Mouse (Mus musculus) left cerebral cortex, adult 9 months (tissue): ENCODE results near the gene Slfn5.
"Not testable (repeated sequence)": the region's sequence is repeated elsewhere in the genome, so short reads cannot be mapped to it uniquely, and the experiment has no call there.

Experiments
- DNase-seq, 2 experiments: peaks; one replicate each; pipeline ENCODE4 v3.0.0; 2022; ENCODE audit warnings: low spot score in 2 of 2

Slfn5 gene

DNA sequence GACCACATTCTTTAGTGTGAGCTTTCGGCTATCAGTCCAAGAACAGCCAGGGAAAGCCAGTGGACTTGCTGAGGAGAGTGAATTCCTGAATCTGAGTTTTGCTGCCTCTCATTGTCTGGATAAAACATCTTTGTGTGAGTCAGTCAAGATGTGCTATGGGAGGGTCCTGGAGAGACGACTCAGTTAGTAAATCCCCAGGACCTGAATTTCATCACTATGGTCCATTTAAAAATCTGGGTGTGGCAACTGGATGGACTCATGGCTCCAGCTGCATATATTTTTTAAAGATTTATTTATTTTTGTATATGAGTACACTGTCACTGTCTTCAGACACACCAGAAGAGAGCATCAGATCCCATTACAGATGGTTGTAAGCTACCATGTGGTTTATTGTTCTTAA, 5.5 kb upstream of the Slfn5 start:
- no peak for DNase-seq

DNA sequence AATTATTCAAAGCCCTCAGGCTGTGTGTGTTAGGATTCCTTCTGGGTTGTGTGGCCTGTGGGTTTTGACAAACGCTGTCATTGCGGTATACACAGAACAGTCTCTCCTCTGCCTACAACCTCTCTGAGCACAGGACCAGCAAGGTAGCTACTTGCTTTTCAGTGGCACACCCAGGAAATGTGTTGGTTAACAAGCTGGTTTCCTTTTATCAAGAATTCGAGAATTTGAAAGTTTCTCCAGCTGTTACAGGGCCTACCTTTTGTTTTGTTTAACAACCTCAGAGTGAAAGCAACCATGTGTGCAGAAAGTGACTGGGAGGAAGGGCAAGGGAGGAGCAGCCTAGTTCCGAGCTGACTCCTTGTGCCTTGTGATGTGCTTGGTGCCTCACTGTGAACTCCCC, 3.7 kb upstream of the Slfn5 start:
- no peak for DNase-seq

DNA sequence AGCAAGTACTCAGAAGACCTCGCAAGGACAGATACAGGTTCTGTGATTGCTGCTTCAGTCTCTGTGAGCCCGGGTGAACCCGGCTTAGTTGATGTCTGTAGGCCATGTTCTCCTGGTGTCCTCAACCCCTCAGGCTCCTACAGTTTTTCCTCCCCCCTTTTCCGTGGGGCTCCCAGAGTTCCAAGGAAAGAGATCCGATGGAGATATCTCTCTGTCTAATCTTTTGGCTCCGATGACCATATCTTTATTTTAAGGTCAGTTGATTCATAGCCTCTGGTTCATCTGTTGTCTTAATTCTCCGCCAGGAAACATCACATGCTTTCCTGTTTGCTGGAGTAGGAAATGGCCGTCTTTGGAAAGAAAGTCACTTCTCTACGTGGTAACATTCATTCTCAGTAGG, 2.1 kb upstream of the Slfn5 start:
- no peak for DNase-seq

- DNase-seq, result no peak
These were observed 889 bp downstream of the Slfn5 start for GRCm38 (mm10) chr11:82951865-82952611.

DNA sequence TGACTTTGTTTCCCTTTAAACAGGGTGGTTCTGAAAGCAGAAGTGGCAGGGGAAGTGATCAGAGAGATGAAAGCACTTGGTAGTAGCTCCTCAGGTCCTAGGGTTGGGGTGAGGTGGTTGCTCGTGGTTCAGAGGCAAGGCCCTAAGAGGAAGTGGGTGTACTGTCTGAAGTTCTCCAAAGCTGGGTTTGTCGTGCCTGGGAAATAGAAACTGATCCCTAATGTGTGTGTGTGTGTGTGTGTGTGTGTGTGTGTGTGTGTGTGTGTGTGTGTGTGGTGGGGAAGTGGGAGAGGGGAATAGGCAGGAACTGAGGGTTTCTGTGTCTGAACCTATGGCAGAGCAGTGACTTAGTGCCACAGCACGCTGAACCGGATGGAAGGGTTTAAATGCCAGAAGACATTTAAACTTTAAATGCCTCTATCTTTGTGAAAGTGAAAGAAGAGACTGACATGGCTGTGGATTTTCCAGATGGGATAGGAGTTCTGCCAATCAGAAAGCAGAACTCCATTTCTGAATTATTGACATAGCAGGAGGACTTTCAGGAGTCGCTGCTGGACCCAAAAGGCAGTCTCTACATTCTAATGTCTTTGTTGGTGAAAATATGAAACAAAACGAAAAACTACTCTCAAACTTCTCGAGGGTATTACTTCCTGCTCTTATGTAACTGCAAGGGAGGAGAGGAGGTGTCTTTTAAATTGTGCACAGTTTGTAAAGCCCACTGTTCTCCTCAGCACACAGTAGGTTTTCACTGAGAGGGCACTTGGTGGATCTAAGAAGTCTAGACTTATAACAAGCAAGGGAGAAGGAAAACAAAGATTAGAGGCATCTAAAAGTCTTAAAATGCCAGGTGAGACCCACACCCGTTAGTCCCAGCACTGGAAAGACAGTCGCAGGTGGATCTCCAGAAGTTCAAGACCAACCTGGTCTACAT, 1.7 kb downstream of the Slfn5 start:
- DNase-seq, result no peak

- no peak for DNase-seq
These were observed 3.5 kb downstream of the Slfn5 start for GRCm38 (mm10) chr11:82954631-82955030.

DNA sequence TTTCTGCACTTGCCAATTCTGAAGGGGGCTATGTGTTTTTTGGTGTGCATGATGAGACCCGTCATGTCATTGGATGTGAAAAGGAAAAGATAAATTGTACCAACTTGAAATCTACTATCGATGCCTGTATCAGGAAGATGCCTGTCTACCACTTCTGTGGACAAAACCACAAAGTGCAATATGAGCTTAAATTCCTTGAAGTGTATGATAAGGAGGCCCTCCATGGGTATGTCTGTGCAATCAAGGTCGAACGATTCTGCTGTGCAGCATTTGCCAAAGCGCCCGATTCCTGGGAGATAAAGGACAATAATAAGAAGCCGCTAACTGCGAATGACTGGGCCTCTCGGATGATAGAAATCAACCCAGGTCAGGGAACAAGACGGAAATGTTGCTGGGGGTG, 5.8 kb downstream of the Slfn5 start:
- no peak for DNase-seq

DNA sequence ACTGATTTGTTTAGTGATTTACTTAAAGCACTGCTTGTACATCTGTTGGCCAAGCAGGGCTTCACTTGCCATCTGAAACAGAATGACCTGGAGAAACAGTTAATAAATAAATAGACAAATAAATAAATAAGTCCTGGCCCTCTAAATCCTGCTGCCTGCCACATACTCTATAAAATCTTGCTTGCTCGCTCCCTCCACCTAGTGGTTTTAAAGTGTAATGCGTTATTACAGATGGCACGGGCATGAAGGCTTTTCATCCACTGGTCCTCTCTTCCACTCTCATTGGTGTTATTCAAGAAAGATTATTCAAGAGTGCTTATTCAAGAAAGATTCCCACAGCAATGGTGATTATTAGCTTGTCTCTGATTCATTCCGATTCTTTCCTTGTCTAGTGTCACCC, 8.5 kb downstream of the Slfn5 start:
- DNase-seq, result peak in 1 of 2 experiments; percentile 35

DNA sequence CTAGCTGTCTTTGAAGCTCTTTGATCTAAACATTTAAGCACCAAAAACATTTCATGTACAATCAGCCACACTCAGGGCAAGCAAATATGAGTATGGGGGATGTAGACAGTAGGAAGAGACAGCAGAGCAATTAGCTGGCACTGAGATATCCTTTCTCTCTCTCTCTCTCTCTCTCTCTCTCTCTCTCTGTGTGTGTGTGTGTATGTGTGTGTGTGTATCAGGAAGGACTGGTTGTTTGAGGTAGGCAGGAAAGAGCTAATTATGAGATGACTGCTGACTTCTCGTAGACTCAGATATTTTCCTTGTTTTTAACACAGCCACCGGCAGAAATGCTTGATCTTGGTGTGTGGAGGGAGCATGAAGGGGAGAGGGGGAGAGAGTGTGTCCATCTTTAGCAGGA, 10.6 kb downstream of the Slfn5 start:
- DNase-seq, result no peak

- no peak for DNase-seq
These were observed 11.1 kb downstream of the Slfn5 start for GRCm38 (mm10) chr11:82962215-82962614.

- DNase-seq, result peak in 1 of 2 experiments; percentile 4
These were observed 19.8 kb downstream of the Slfn5 start for GRCm38 (mm10) chr11:82970712-82971589.

- no peak for DNase-seq
These were observed 20.4 kb downstream of the Slfn5 start for GRCm38 (mm10) chr11:82971590-82971974.

GRCm38 (mm10) chr11:82973916-82974315, 22.8 kb downstream of the Slfn5 start:
- DNase-seq, result no peak

- not testable (repeated sequence) for DNase-seq
These were observed 31.3 kb downstream of the Slfn5 start for GRCm38 (mm10) chr11:82982409-82982808.

DNA sequence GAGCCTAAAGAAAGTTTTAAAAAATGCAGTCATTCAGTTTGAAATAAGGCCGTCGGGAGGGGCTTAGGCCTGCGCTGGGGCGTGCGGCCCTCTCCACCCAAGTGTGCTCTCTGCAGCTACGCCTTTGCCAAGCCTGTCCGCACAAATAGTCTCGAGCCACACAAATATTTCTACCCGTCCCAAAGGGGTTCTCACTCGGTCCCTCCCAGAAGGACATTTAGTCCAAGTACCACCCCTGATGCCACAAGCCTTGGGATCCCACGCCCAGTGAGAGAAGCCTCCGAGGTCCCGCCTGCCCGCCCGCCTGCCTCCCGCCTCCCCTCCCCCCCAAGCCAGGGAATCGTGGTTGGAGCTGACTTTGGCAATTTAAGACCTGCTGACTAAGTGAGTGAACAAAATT, 32.0 kb downstream of the Slfn5 start:
- DNase-seq, result no peak

- DNase-seq, result no peak
These were observed 36.5 kb downstream of the Slfn5 start for GRCm38 (mm10) chr11:82987621-82988020.

GRCm38 (mm10) chr11:82989357-82989756, 38.2 kb downstream of the Slfn5 start:
- no peak for DNase-seq

- not testable (repeated sequence) for DNase-seq
These were observed 39.6 kb downstream of the Slfn5 start for GRCm38 (mm10) chr11:82990612-82991385.

DNA sequence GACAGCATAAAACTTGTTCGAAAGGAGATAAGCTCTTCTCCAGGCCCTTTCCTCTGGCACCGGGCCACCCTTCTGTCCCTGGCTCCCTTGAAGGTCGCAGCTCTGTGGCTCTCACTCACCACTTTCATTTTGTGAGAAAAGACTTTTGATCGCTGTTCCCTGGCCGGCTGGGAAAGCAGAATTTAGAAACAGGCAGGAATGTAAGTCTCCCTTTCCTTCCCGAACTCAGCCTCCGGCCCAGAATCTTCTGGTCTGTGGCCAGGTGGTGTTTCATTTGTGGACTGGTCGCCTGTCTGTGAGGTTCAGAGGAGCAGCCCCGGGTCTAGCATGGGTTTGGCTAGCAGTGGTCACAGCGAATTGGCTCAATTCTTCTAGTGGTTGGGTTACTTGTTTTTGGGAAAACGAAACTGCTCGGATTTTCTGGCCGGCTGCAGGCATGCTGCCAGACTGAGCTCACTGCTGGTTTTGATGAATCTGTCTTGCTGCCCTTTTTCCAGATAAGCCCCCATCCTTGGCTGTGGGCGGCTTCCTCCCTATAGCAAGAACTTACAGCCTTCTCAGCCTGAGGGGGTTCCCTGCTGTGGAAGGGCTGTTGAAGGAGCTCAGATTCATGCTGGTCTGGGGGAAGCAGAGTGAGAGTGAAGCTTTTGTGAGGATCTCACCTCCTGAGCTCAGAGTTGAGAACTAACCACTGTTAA, 40.5 kb downstream of the Slfn5 start, which contains the start of gene Slfn9:
Gene Slfn9, minus strand, starts transcription at position 362 of the 698 bp plus-strand sequence.
- DNase-seq, result peak in 1 of 2 experiments; percentile 7

DNA sequence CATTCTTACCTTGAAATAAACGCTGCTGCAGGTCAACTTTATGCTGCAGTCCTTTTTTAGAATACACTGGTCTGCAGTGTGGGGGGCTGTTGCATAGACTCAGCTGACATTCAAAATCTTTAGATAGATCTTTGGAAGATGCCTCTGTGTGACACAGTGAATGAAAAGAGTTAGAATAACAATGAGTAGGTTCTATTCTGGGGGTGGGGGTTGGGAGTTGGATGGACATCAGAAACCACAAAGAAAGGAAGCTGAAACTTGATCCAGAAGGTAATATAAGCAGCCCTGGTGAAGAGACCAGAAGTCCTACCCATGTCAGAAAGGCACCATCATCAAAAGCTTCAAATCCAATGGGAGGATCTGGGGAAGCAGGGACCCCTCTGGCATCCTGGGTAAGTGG, 62.2 kb downstream of the Slfn5 start:
- no peak for DNase-seq
